7 mouse cellular contexts compared by ENCODE assay signal in the genomic region with DNA sequence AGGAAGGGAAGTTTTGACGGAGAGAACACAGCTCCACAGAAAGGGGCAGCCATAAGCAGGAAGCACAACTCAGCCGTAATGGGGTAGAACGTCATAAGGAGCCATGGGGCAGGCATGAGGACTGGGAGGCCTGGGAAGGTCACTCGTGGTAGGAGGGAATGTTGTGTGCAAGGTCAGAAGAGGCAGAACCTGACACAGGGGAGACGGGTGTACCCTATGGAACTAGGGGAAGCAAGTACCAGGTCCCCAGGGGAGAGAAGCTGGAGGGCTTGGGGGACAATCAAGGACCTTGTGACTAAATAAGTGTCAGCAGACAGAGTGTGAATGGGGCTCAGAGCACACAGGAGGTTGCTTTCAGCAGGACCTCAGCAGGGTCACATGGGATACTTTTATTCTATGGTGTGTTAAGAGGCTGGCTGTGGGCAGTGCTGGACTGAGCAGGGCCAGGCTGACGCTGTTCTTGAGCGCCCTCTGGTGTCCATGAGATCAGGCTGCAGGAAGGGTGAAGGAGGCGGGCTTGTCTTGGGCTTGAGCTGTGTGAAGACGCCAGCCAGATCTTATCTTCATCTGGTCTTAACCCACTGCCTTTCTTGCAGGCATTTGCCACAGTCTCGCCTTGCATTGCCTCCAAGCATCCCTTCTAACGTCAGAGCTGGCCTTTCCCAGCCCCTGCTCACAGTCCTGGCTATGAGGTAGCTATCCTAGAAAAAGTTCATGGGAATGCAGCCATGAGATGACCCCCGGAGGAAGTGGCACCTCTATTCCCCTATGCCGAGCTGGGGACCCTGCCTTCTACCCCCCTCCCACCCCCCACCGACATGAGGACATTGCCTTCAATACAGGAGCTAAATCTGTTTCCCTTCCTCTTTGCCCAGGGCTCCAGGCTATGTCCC. TPM values are rescaled to one million over a fixed set of nuclear protein-coding genes. Genes with fewer than 3 reads are reported as not detected.
DNase-seq lines count a peak whose midpoint lies in the region; ATAC-seq lines count a peak whose summit lies in the region.

No protein-coding gene starts in this region.

- intact Hi-C loops in left cerebral cortex, postnatal 14 days (cut with DNase I), result no loop called here

- H3K4me1 ChIP-seq in intestine, embryonic 14.5 days (replicated peaks; ENCODE audit: control insufficient read depth, insufficient read depth, low read length), result no peaks in the 10 kb centered on the region

- no peak overlapping the region for H3K9ac ChIP-seq in intestine, embryonic 14.5 days (ENCODE audit: low read length)

- H3K4me3 ChIP-seq in intestine, embryonic 14.5 days (ENCODE audit: low read depth, low read length), result no peak overlapping the region

- DNase-seq in adrenal gland, adult (ENCODE audit: inconsistent age in 2 of 2, low spot score in 1 of 2), result peak; percentile 55 to 80
- DNase-seq in cerebellum, postnatal 10 days, result peak; percentile 81 to 83
- peak; percentile 51 to 73 for DNase-seq in frontal cortex, postnatal 36 days (ENCODE audit: low spot score in 2 of 2)
- peak; percentile 75 for DNase-seq in intestine, embryonic 14.5 days (ENCODE audit: low spot score)
- DNase-seq in left cerebral cortex, postnatal 14 days (ENCODE audit: low spot score in 2 of 2), result peak; percentile 77 to 82
- peak; percentile 62 for DNase-seq in right cerebral cortex, postnatal 25 days

- WGBS in intestine, embryonic 14.5 days, result 26% methylated on average over 14 of the region's 14 CpGs

- H3K27me3 ChIP-seq in intestine, embryonic 14.5 days (replicated peaks; ENCODE audit: control insufficient read depth, insufficient read depth, low read length), result no peaks in the 10 kb centered on the region

- no peaks in the 10 kb centered on the region for H3K9me3 ChIP-seq in intestine, embryonic 14.5 days (ENCODE audit: control insufficient read depth, low read length)

- H3K27ac ChIP-seq in intestine, embryonic 14.5 days (ENCODE audit: low read depth), result no peak overlapping the region

- H3K4me2 ChIP-seq in intestine, embryonic 14.5 days (ENCODE audit: low read length), result no peak overlapping the region

- no peaks in the 10 kb centered on the region for H3K36me3 ChIP-seq in intestine, embryonic 14.5 days (ENCODE audit: control insufficient read depth, insufficient read depth, low read length)

- ATAC-seq in intestine, embryonic 14.5 days (replicated peaks; ENCODE audit: low FRiP score, low TSS enrichment, low read depth), result peak; percentile 91
- peak; percentile 76 for ATAC-seq in megakaryocyte progenitor cell, adult 5-6 weeks (replicated peaks; ENCODE audit: poor library complexity)

RNA-seq across cellular contexts. Expression of a gene that starts 13.7 kb away (rescaled TPM):
- polyA plus RNA-seq in intestine, embryonic 14.5 days (2014; fragmentation: Nextera tagmentation; extraction: Ambion mirVana), result not detected in 2 replicates
- not detected for total RNA-seq in left cerebral cortex, postnatal 14 days (2021)
- total RNA-seq in megakaryocyte progenitor cell, adult 5-6 weeks (2015), result not detected in 2 replicates
- not detected in 2 replicates for total RNA-seq in megakaryocyte progenitor cell, adult 5-6 weeks (2017)

RNA-seq across cellular contexts. Expression of a gene that starts 30.7 kb away (rescaled TPM):
- not detected in 2 replicates for polyA plus RNA-seq in intestine, embryonic 14.5 days (2014; fragmentation: Nextera tagmentation; extraction: Ambion mirVana)
- total RNA-seq in left cerebral cortex, postnatal 14 days (2021), result not detected
- total RNA-seq in megakaryocyte progenitor cell, adult 5-6 weeks (2015), result not detected in 2 replicates
- total RNA-seq in megakaryocyte progenitor cell, adult 5-6 weeks (2017), result not detected in 2 replicates

RNA-seq across cellular contexts. Expression of a gene that starts 38.8 kb away (rescaled TPM):
- polyA plus RNA-seq in intestine, embryonic 14.5 days (2014; fragmentation: Nextera tagmentation; extraction: Ambion mirVana), result not detected in 2 replicates
- not detected for total RNA-seq in left cerebral cortex, postnatal 14 days (2021)
- not detected in 2 replicates for total RNA-seq in megakaryocyte progenitor cell, adult 5-6 weeks (2015)
- total RNA-seq in megakaryocyte progenitor cell, adult 5-6 weeks (2017), result not detected in 2 replicates

RNA-seq across cellular contexts. Expression of a gene that starts 46.7 kb away (rescaled TPM):
- not detected in 2 replicates for polyA plus RNA-seq in intestine, embryonic 14.5 days (2014; fragmentation: Nextera tagmentation; extraction: Ambion mirVana)
- not detected for total RNA-seq in left cerebral cortex, postnatal 14 days (2021)
- not detected in 2 replicates for total RNA-seq in megakaryocyte progenitor cell, adult 5-6 weeks (2015)
- total RNA-seq in megakaryocyte progenitor cell, adult 5-6 weeks (2017), result not detected in 2 replicates

RNA-seq across cellular contexts. Expression of a gene that starts 56.1 kb away (rescaled TPM):
- polyA plus RNA-seq in intestine, embryonic 14.5 days (2014; fragmentation: Nextera tagmentation; extraction: Ambion mirVana), result not detected in 2 replicates
- not detected for total RNA-seq in left cerebral cortex, postnatal 14 days (2021)
- not detected in 2 replicates for total RNA-seq in megakaryocyte progenitor cell, adult 5-6 weeks (2015)
- total RNA-seq in megakaryocyte progenitor cell, adult 5-6 weeks (2017), result not detected in 2 replicates
